Mouse (Mus musculus) liver, embryonic 16.5 days (tissue): ENCODE data around the gene Lcn9. TPM values are rescaled to one million over a fixed set of nuclear protein-coding genes. Genes with fewer than 3 reads are reported as not detected.

Experiments used
- ATAC-seq: fragments of 200-750 bp; cut with Nextera tagmentation; 2 replicates; pipeline ENCODE4 v1.8.0; 2017; ENCODE audit warnings: low read depth, mild to moderate bottlenecking, moderate number of reproducible peaks, moderate library complexity
- H3K27ac ChIP-seq: fragments of 300-500 bp; sonication (generic); 2 replicates; pipeline ENCODE4 v1.5.1; 2014; ENCODE audit warnings: mild to moderate bottlenecking, low read length
- H3K27me3 ChIP-seq: fragments of 300-500 bp; sonication (generic); 2 replicates; pipeline ENCODE4 v1.6.1; 2014; ENCODE audit warnings: low read depth, low read length, mixed read lengths; ENCODE audit not compliant: control insufficient read depth, insufficient read depth
- H3K36me3 ChIP-seq: fragments of 300-500 bp; sonication (generic); 2 replicates; pipeline ENCODE4 v1.6.1; 2014; ENCODE audit warnings: mild to moderate bottlenecking; ENCODE audit not compliant: control insufficient read depth, insufficient read depth
- H3K4me1 ChIP-seq: fragments of 300-500 bp; sonication (generic); 2 replicates; pipeline ENCODE4 v1.6.1; 2014; ENCODE audit warnings: low read depth, low read length, mixed read lengths; ENCODE audit not compliant: control insufficient read depth
- H3K4me2 ChIP-seq: fragments of 300-500 bp; sonication (generic); 2 replicates; pipeline ENCODE4 v1.6.1; 2014; ENCODE audit warnings: low read depth, low read length, mixed read lengths
- H3K4me3 ChIP-seq: fragments of 300-500 bp; sonication (generic); 2 replicates; pipeline ENCODE4 v1.5.1; 2014; ENCODE audit warnings: low read depth, mild to moderate bottlenecking, low read length
- H3K9ac ChIP-seq: fragments of 300-500 bp; sonication (generic); 2 replicates; pipeline ENCODE4 v1.6.1; 2014; ENCODE audit warnings: low read depth, low read length
- H3K9me3 ChIP-seq: fragments of 300-500 bp; sonication (generic); replicated peaks from 2 replicates; pipeline ENCODE4 v1.6.1; 2016; ENCODE audit warnings: low read length; ENCODE audit not compliant: control insufficient read depth
- WGBS: fragments of 180-500 bp; shearing (Covaris S2); extraction: QIAGEN DNeasy Blood & Tissue Kit; methylation state at CpG from one replicate; pipeline ENCODE4 v1.1.7; 2014; ENCODE audit not compliant: insufficient replicate concordance; 5-methylcytosine and 5-hydroxymethylcytosine counted together
- polyA plus RNA-seq: library from polyadenylated mRNA; unstranded; fragments of >200 nt; fragmentation: Nextera tagmentation; extraction: Ambion mirVana; gene quantifications from 2 replicates; pipeline ENCODE4 v1.2.1, GENCODE M21; 2015

The Lcn9 gene
- not detected in 2 replicates for polyA plus RNA-seq

DNA sequence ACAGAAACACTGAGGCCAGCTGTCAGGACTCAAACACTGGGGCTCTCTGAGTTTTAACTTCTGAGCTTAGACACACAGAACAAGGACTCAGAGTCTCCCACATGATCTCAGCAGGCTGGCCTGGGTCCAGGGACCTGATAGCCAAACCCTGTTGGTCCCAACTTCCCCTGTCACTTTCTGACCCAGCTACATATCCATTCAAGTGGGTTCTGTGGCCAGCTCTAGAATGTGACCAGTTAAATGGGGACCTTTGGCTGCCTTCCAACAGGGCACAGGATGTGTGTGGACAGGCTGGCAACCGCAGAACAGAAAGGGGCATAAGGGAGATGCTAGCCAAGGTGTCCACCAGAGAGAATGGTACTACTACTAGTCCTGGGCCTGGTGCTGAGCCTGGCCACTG lies at the start of gene Lcn9:
Gene Lcn9, plus strand, starts transcription at position 348 of the 400 bp plus-strand sequence.
- Histone ChIP-seq H3K4me1 (no peaks in the 10 kb centered on the region), H3K4me3 (no peak within 1 kb of the TSS), H3K27ac (no peak within 1 kb of the TSS), H3K4me2 (no peak within 1 kb of the TSS), H3K9ac (no peak within 1 kb of the TSS), H3K36me3 (no peaks in the 10 kb centered on the region), H3K9me3 (no peaks in the 10 kb centered on the region), H3K27me3 (no peaks in the 10 kb centered on the region)
- 72% methylated on average over 1 of the region's 1 CpGs for WGBS
- ATAC-seq: no peak

DNA sequence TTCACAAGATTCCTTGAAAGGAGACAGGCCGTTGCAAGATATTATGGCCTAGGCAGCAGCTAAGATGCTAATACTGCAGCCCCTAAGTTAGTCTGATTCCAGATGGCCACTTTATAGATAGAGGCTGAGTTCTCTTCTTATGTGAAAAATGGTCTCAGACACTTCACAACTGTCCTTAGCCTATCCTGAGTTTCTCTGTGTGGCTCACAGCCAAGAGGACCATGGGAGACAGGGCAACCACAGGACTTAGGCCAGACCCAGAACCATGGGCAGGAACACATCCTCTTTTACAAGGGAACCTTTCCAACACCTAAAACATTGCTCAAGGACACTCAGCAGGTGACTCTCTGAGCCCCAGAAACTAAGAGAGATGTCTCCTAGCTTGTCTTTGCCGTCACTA lies 49.4 kb upstream of the Lcn9 start:
- Histone ChIP-seq H3K4me1 (no peaks in the 10 kb centered on the region), H3K9ac (no peak overlapping the region), H3K27me3 (no peaks in the 10 kb centered on the region), H3K4me3 (no peak overlapping the region), H3K27ac (no peak overlapping the region), H3K9me3 (no peaks in the 10 kb centered on the region), H3K4me2 (no peak overlapping the region), H3K36me3 (no peaks in the 10 kb centered on the region)
- no peak for ATAC-seq
- WGBS: 61% methylated on average over 2 of the region's 2 CpGs

DNA sequence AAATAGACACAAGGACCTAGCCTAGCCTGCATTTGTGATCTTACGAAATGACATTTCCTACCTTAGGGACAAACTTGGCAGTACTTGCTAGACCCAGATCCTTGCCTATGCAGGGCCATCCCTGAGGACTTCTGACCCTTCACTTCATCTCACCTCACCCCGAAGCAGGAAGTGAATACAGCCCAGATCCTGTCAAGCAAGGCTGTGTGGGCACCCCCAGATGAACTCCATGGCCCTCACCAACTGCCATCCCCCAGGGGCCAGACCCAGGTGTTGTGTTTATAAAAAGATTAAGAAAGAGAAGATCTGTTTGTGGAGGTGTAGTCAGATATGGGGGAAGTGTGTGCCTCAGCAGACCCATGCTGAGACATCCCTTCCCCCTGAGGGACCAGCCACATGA lies 48.3 kb upstream of the Lcn9 start:
- 44% methylated on average over 2 of the region's 2 CpGs for WGBS

DNA sequence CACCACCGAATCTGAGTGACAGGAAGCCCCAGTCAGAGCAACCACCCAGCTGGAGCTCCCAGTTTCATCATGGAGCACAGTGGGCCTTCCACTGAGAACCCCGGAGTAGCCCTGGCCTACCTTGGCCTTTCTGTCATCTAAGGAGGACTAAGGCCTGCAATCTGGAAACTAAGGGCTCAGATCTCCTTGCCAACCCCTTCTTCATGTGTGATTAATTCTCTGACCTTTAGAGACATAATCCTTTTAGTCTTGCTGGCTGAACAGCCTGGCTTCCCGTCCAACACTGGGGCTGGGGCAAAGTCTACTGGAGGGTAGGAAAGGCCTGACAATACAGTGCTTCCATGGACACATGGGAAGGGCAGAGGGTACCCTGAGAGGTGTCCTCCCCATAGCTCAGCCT lies 47.0 kb upstream of the Lcn9 start:
- Histone ChIP-seq H3K4me2 (no peak overlapping the region), H3K27ac (no peak overlapping the region), H3K4me3 (no peak overlapping the region), H3K36me3 (no peaks in the 10 kb centered on the region), H3K9ac (no peak overlapping the region), H3K9me3 (no peaks in the 10 kb centered on the region), H3K4me1 (no peaks in the 10 kb centered on the region), H3K27me3 (no peaks in the 10 kb centered on the region)
- 43% methylated on average over 3 of the region's 3 CpGs for whole genome bisulfite sequencing
- ATAC-seq: no peak

More for the DNA sequence above, 48.3 kb upstream of the Lcn9 start:
- no peak for ATAC-seq
- Histone ChIP-seq H3K4me1 (no peaks in the 10 kb centered on the region), H3K9ac (no peak overlapping the region), H3K36me3 (no peaks in the 10 kb centered on the region), H3K27me3 (no peaks in the 10 kb centered on the region), H3K9me3 (no peaks in the 10 kb centered on the region), H3K4me2 (no peak overlapping the region), H3K4me3 (no peak overlapping the region), H3K27ac (no peak overlapping the region)

DNA sequence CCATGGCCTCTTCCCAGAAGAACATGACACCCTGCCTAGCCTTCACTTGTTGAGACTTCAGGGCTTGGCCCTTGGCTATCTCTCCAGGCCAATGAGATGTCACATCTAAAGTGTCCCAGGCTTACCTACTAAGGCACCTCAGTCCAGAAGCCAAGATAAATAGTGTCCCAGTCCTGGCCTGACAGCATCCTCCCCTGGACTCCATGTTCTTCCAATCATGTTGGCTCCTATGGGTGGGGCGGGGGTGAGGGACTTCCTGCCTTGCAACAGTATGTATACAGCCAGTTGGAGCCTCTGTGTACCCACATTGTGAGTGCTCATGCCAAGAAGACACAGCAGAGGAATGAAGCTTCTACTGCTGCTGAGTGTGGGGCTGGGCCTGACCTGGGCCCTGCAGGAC lies 46.2 kb upstream of the Lcn9 start, which contains the start of gene Lcn11:
Gene Lcn11, plus strand, starts transcription at position 301 of the 400 bp plus-strand sequence.
- no peaks in the 10 kb centered on the region for H3K9me3 ChIP-seq
- no peak within 1 kb of the TSS for H3K4me2 ChIP-seq
- H3K36me3 ChIP-seq: no peaks in the 10 kb centered on the region
- H3K27ac ChIP-seq: no peak within 1 kb of the TSS
- no peaks in the 10 kb centered on the region for H3K4me1 ChIP-seq
- H3K9ac ChIP-seq: no peak within 1 kb of the TSS
- WGBS: 78% methylated on average over 1 of the region's 1 CpGs
- no peak within 1 kb of the TSS for H3K4me3 ChIP-seq
- no peaks in the 10 kb centered on the region for H3K27me3 ChIP-seq
- ATAC-seq: no peak

DNA sequence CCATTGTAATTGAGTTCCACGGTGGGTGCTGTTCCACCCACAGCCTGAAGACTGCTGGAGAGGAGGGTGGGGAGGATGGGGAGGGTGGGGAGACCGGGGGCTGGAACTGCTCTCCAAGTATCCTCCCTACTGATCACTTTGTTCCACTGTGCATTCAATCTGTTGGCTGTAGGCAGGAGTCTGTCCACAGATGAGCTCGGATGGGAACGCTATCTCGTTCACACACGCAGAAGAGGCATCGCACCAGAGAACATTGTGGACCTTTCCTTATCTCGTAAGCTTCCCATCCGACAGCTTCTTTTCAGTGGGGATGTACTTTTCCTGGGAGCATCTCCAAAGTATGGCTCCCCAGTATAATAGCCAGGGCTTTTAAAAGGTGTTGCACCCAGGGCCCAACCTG lies 43.9 kb upstream of the Lcn9 start:
- H3K9ac ChIP-seq: no peak overlapping the region
- 65% methylated on average over 9 of the region's 9 CpGs for WGBS
- H3K9me3 ChIP-seq: no peaks in the 10 kb centered on the region
- H3K4me2 ChIP-seq: no peak overlapping the region
- H3K36me3 ChIP-seq: no peaks in the 10 kb centered on the region
- H3K27ac ChIP-seq: no peak overlapping the region
- H3K4me1 ChIP-seq: no peaks in the 10 kb centered on the region
- no peak overlapping the region for H3K4me3 ChIP-seq
- ATAC-seq: no peak
- no peaks in the 10 kb centered on the region for H3K27me3 ChIP-seq

DNA sequence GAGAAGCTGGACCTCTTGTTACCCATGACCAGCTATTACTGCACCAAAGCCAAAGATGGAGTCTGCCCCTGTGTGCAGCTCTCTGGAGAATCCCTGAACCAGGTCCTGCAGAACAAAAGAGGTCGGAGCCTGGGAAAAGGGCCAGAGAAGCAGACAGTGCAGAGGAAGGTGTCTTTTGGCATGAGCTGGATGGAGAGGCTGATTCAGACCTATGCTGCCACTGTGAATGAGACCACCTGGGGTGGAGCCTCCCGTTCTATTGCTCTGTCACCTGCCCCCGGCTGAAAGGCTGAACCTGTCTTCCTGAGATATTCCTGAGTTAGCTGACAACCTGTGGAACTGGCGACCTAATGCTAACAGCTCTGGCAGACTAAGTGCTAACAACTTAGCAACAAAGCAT lies 42.0 kb upstream of the Lcn9 start:
- no peaks in the 10 kb centered on the region for H3K4me1 ChIP-seq
- H3K36me3 ChIP-seq: no peaks in the 10 kb centered on the region
- H3K9me3 ChIP-seq: no peaks in the 10 kb centered on the region
- no peak overlapping the region for H3K4me3 ChIP-seq
- 44% methylated on average over 4 of the region's 4 CpGs for WGBS
- no peak for ATAC-seq
- no peak overlapping the region for H3K27ac ChIP-seq
- H3K4me2 ChIP-seq: no peak overlapping the region
- no peak overlapping the region for H3K9ac ChIP-seq
- no peaks in the 10 kb centered on the region for H3K27me3 ChIP-seq

DNA sequence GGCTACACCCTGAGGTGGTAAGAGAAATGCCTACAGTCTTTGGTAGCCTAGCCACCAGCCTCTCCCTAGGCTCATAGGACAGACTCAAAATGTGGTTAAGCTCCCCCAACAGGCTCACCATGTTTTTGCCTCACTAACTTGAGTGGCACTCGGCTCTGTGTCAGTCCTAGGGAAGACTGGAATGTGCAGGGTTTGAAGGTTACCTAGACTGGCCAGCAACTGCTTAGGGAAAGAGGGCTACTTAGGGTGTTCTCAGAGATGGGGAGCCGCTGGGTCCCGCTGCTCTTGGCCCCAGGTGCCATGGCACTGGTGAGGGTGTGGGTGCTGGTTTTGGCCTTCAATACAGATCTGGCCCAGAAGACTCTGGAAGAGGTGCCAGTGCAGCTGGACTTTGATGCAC lies 41.0 kb upstream of the Lcn9 start, which contains the start of gene Gm13539:
Gene Gm13539, plus strand, starts transcription at position 301 of the 400 bp plus-strand sequence.
- Histone ChIP-seq H3K4me3 (no peak within 1 kb of the TSS), H3K4me1 (no peaks in the 10 kb centered on the region), H3K9ac (no peak within 1 kb of the TSS), H3K27me3 (no peaks in the 10 kb centered on the region), H3K27ac (no peak within 1 kb of the TSS), H3K9me3 (no peaks in the 10 kb centered on the region), H3K36me3 (no peaks in the 10 kb centered on the region), H3K4me2 (no peak within 1 kb of the TSS)
- WGBS: 60% methylated on average over 3 of the region's 3 CpGs
- no peak for ATAC-seq

DNA sequence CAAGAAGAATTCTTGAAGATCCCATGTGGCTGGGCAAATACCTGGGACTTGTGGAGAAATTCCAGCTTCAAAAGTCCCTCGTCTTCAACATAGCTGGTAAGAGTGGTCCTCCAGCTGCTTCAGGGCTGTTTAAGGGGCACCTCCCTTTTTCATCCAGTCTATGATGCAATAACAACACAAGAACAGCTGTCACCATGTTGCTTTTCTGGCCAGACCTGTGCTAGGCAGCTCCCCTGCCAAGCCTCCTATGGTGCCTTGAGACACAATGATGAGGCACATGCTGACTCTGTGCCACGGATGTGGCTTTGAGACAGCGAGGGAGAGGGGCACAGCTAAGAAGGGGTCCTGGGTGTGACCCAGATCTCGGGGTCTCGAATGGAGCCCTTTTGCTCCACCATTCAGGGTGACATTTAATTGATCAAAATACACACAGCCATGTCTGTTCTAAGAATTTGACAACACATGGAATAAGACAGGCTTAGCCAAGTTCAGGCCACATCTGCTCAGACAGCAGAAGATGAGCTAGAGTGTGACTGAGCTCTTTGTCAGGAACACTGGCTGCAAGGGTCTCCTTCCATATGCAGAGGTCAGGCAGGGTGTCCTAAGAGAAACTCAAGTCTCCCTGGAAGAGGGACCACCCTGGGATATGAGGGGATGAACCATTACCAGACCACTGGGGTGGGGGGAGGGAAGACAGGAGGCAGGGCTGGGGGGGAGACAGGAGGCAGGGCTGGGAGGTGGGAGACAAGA lies 37.2 kb upstream of the Lcn9 start:
- ATAC-seq: no peak
- H3K9ac ChIP-seq: no peak overlapping the region
- H3K4me1 ChIP-seq: no peaks in the 10 kb centered on the region
- no peak overlapping the region for H3K27ac ChIP-seq
- no peaks in the 10 kb centered on the region for H3K36me3 ChIP-seq
- 49% methylated on average over 5 of the region's 5 CpGs for WGBS
- no peaks in the 10 kb centered on the region for H3K27me3 ChIP-seq
- H3K9me3 ChIP-seq: no peaks in the 10 kb centered on the region
- no peak overlapping the region for H3K4me3 ChIP-seq
- no peak overlapping the region for H3K4me2 ChIP-seq
